Mouse (Mus musculus) spleen, embryonic (tissue): Measurements from ENCODE around the gene Exoc4.

Experiments used
- CTCF ChIA-PET: fragments of 350-600 bp; sonication (Branson Sonifier 250); formaldehyde crosslinking; loops from one replicate; lab custom pipeline; 2022; lab: Charles Lee

Gene Exoc4

DNA sequence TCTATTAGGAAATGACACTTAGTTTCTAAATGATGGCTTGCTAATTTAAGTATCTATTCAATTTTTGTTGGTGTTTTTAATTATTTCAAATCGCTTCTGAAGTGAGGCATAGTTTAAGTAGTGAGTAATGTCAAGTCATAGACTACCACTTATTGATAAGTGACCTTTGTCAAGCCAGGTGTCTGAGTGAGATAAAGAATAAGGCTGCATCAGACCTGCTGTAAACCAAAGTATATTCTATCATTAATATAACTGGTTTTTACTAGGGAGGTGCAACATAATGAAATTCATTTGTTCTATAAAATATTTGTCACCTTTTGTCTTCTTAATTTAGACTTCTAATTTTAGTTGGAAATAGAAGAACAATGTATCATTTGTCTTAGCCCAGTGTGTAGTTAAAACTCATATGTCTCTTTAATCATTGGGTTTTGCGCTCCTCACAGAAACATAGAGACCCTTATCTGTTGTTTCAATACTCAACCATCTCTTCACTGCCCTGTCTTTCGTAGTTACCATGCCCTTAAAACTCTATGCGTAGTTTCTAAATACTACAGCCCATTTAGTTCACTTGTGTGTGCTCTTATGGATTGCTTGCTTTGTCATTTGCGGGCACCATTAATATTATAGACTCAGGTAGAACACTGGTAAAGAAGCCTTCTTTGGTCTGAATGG is 217.4 kb downstream of the Exoc4 start:
- CTCF ChIA-PET = no interaction called here

DNA sequence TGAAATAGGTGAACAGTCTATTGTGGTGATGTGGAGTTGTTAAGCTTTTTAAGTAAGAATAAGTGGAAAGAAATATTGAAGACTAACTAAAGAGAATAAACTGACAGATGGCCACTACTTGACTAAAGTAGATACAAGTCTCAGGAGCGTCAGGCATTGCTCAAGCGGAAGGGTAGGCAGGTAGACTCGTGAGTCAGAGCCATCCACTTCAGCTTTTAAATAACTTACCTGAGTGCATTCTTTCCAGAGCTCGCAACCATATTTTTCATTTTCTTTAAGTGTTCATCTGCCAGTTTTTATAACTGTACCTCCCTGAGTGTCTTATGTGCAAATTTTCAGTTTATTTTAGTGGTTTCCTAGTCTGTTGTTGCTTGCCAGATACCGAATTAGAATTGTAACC is 219.6 kb downstream of the Exoc4 start:
- CTCF ChIA-PET = no interaction called here

- CTCF ChIA-PET = interaction anchor here (0.5 kb wide), 1 partner anchor 33 kb away, joined by 3 read pairs; no protein-coding TSS in a partner anchor
These were observed 227.2 kb downstream of the Exoc4 start for GRCm38 (mm10) chr6:33476134-33476533.

DNA sequence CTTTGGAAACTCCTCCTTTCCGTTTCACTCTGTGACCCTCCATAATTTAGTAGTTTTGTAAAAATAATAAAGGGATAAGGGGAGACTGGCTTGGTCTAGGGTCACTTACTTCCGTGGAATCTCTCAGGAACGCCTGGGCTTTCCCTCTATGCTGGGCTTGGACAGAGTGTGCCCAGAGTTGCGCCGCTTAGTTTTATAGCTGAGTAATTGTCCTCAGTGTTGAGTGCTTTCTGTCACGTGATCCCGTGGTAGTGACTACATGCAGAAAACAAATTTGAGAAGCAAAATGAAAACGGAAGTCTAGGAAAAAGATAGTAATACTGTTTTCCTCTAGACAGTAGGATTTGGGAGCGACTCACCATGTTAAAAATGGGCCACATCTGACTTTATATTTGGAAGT is 235.7 kb downstream of the Exoc4 start:
- CTCF ChIA-PET = no interaction called here

GRCm38 (mm10) chr6:33489788-33490187 is 240.9 kb downstream of the Exoc4 start:
- CTCF ChIA-PET = no interaction called here

- CTCF ChIA-PET = no interaction called here
These were observed 247.4 kb downstream of the Exoc4 start for GRCm38 (mm10) chr6:33496141-33496855.

- CTCF ChIA-PET = no interaction called here
These were observed 248.5 kb downstream of the Exoc4 start for GRCm38 (mm10) chr6:33497348-33497747.

DNA sequence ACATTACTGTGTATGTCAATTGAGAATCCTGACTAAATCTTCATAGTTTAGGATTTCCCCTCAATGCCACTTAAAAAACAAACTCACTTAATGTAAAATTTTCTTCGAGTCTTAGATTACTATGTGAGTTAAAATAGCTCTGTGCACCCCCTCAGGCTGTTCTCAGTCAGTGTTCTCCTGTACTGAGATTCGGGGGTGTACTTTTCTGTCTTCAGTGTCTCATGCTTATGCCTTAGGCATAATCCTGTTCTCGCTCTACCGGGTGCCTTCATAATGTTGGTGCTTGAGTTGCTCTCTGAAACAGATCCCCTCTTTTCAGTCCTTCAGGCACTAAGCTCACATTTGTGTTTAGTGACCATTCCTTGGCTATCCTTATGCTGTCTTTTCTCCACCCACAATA is 253.5 kb downstream of the Exoc4 start:
- CTCF ChIA-PET = no interaction called here

DNA sequence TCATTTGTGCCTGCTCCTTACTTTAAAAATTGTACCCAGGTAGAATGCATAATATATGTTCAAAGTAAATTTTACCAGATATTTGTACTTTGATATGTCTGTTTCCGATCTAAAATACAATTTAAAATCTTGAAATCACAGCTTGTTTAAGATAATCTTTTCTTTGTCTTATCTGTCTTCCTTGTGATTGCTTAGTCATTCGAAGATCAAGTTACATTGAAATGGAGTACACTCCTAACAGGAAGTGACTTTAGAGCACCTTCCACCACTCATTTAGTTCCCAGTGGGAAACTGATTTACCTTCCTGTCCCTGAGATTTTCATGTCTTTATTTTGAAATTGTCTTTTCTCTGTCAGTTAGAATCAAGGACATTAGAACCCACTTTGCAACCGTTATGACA is 254.5 kb downstream of the Exoc4 start:
- CTCF ChIA-PET = no interaction called here

DNA sequence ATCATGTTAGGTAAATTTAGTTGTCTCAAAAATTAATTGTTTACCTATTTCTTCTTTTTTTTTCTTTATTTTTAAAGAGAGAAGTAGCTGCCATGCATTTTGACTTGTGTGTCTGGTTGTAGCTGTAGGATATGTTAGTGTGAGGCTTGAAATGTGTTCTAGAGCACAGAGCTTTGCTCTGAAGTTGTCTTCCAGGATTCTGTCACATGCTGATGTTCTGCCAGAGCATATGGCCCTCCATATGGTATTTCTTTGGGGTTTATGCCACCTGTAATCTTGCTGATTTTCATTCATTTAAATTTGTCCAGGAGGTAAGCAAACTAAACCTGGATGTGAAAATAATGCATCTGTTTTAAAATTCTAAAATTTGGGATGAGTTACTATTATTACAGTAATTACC is 258.2 kb downstream of the Exoc4 start:
- CTCF ChIA-PET = no interaction called here

DNA sequence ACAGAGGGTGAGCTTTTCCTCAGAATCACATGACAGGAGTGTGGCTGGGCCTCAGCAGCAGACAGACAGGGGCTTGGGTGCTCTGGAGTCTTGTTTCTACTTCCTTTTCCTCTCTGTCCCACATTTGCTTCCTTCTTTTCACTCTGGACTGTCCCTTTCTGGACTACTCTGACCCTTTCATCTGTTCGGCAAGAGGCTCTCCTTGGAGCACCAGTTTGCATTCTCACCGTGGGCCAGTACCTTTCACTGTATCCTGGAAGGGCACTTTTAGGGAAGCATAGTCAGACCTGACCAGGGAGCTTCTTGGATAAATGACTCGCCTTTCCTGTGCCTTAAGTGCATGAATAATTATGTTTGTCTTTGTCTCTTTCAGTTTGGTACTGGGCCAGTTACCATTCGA is 266.5 kb downstream of the Exoc4 start:
- CTCF ChIA-PET = no interaction called here

GRCm38 (mm10) chr6:33516798-33517197 is 267.9 kb downstream of the Exoc4 start:
- CTCF ChIA-PET = no interaction called here

DNA sequence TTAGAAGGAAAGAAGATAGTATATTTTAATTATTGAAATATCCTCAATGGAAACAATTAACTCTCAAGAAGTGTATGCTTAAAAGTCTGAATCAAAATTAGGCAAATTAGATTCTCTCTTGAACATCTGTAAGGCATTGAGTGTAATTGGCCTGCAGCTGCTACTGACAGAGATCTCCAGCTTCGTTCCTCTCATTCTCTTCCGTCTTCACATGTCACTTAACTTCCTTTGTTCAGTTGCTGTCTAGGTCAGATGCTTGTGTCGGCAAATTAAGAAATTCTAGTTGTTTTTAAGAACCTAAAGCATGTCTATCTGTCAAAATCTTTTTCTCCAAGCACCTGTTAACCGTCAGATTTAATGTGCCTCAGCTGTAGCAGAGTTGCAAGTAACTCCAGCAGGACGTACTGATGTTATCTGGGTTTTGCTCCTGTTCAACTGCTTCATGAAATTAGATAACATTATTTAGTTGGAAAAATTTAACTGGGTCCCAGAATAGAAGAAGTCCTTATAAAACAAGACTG is 269.1 kb downstream of the Exoc4 start:
- CTCF ChIA-PET = no interaction called here

GRCm38 (mm10) chr6:33525695-33526366 is 276.9 kb downstream of the Exoc4 start:
- CTCF ChIA-PET = no interaction called here

DNA sequence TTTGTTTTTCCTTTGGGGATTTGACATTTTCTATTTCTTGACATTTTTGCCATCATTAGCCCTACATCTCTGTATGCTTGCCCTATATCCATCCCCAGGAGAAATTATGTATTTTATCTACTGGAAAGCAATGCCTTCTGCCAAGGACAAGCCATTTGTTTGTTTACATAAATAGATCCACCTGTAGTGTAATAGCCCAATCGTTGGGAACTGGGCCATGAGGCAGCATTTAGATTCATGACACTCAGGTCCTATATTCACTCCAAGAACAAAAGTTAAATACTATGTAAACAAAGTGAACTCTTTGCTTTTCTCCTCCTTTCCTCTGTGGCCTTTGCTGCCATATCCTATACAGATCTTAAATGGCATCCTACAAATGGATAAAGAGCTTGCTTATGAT is 291.5 kb downstream of the Exoc4 start:
- CTCF ChIA-PET = no interaction called here

- CTCF ChIA-PET = no interaction called here
These were observed 293.8 kb downstream of the Exoc4 start for GRCm38 (mm10) chr6:33542712-33543111.

DNA sequence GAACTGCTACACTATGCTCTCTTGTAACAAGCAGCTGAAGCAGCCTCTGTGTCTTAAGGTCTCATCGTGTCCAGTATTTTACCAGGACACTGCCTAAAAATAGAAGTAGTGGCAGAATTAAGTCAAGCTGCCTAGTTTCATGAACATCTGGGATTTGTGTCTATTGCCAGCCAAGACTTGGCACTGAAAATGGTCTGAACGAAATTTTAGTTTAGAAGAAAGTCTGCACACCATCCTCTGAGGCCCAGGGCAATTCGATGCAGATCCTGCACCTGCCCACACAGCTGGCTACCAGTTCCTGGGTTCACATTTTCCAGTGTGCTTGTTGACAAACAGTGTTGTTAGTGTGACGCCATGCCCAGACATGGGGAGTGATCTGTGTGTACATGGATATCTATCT is 303.0 kb downstream of the Exoc4 start:
- CTCF ChIA-PET = interaction anchor here (0.8 kb wide), 1 partner anchor 1914 kb away, joined by 3 read pairs; no protein-coding TSS in a partner anchor

DNA sequence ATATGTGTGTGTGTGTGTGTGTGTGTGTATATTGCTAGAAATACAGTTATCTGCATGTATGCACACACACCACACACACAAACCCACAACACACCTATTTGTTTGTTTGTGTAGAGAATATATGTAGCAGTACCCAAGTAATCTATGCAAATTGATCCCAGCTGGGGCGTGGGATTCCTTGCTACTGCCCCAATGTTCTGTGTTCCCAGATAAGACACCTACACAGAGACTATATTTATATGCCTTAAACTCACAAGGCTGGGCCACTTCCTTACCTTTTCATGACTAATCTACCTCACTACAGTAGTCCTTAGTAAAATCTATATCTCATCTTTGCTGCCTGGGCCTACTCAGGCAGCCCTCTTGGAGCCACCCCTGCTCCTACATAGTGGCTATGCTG is 312.0 kb downstream of the Exoc4 start:
- CTCF ChIA-PET = no interaction called here

DNA sequence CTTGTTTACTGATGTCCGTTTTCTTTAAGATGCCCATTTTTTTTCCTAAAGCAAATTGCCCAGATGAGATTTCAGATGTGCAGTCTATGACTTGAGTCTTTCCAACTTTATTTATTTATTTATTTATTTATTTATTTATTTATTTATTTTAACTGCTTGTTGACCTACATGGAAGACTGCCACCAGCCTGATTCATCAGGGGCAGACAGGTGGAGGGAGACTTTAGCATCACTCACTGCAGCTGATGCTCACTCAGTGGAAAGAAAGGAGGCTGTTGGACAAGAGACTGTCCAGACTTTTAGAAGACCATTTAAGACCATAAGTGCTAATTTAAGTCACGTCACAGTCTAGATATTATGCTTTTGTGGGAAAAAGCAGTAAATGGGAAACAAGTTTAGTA is 313.0 kb downstream of the Exoc4 start:
- CTCF ChIA-PET = no interaction called here

DNA sequence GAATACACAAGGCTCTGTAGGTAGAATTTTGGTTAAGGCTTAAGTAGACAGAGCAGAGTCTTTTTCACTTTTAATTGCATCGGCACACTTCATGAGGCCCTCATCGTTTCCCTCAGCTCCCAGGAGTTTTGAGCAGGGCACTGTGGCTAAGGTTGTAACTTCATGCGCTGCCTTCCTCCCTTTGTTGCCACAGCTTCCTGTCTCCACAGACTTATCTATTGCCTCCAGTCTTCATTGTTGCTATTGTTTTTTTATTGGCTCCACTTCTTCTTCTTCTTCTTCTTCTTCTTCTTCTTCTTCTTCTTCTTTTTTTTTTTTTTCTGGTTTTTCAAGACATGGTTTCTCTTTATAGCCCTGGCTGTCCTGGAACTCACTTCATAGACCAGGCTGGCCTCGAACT is 327.1 kb downstream of the Exoc4 start:
- CTCF ChIA-PET = interaction anchor here (0.6 kb wide), 1 partner anchor 636 kb away, joined by 3 read pairs; no protein-coding TSS in a partner anchor

DNA sequence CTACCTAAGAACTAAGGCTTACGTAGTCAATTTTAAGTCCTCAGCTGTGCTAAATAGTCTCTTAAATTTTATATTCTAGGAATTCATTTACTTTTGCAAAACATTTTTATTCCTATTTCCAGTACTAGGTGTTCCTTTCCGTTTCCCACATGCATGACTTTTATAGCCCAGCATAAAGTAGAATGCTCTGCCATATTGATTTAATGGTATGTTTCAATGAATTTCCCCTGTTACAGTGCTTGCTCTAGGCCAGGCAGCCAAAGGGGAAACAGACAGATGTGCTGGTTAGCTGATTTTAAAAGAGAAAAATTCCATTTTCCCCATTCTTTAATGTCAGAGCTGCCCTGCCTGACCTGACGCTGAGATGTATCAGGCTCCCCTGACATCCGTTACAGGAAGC is 359.6 kb downstream of the Exoc4 start:
- CTCF ChIA-PET = no interaction called here

GRCm38 (mm10) chr6:33613978-33614377 is 365.1 kb downstream of the Exoc4 start:
- CTCF ChIA-PET = no interaction called here

DNA sequence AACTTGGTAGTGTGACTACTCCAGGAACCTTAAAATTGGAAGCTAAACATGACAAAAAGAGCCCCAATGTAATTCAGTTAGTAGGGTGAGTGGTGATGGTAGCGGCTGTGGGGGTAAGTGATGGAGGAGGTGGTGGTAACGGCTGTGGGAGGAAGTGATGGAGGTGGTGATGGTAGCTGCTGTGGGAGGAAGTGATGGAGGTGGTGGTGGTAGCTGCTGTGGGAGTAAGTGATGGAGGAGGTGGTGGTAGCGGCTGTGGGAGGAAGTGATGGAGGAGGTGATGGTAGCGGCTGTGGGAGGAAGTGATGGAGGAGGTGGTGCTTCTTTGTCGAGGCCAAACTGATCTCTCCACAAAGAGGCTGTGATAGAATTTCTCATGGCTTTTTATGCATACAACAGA is 369.7 kb downstream of the Exoc4 start:
- CTCF ChIA-PET = no interaction called here
